Mouse (Mus musculus): Measurements from ENCODE around the gene Ssbp4.

- no peak for TF ChIP-seq CTCF (conservative IDR thresholded peaks at IDR 0.05; ENCODE audit: low read length)
- TF ChIP-seq POU5F1 (IDR thresholded peaks at IDR 0.05; ENCODE audit: borderline replicate concordance, low read length) = no peak
These were observed 26.9 kb upstream of the Ssbp4 start for GRCm38 (mm10) chr8:70635527-70635926.

All from E14TG2a.4 (cell line).